Mouse (Mus musculus) hematopoietic stem cell, adult 5-6 weeks (primary cell): ENCODE results near the gene Snx15. TPM values are rescaled to one million over a fixed set of nuclear protein-coding genes. Genes with fewer than 3 reads are reported as not detected.

Experiments
- ATAC-seq, 2 experiments: fragments of 125-278 bp in 1 of 2; replicated peaks in 1 of 2; 2 replicates each; pipeline ENCODE4 v1.8.0; 2016 to 2017; ENCODE audit warnings: inconsistent platforms in 2 of 2, mild to moderate bottlenecking in 2 of 2, moderate number of reproducible peaks in 2 of 2, low read depth in 1 of 2, moderate TSS enrichment in 1 of 2; ENCODE audit not compliant: low FRiP score in 2 of 2, poor library complexity in 2 of 2, severe bottlenecking in 2 of 2, insufficient read depth in 1 of 2, low TSS enrichment in 1 of 2
- total RNA-seq: library from RNA; stranded (forward); fragments of 172-1452, 232-1000 nt; gene quantifications from 2 replicates; pipeline ENCODE4 v1.2.3, GENCODE M21; 2017

Gene Snx15
- total RNA-seq, 1 experiment from 2014 or later = 3.4 TPM

- ATAC-seq = peak; percentile 62 to 74
These were observed 42.7 kb downstream of the Snx15 start for GRCm38 (mm10) chr19:6085417-6085879.

GRCm38 (mm10) chr19:6084478-6085248 lies 43.4 kb downstream of the Snx15 start, which contains the start of the genes Zfpl1 and Cdca5:
TSS of gene Zfpl1 (minus strand) at chr19:6084956.
TSS of gene Cdca5 (plus strand) at chr19:6084983.
- ATAC-seq = peak; percentile 84 to 97

GRCm38 (mm10) chr19:6082156-6082555 lies 45.9 kb downstream of the Snx15 start, which contains the start of gene Gm28374:
TSS of gene Gm28374 (minus strand) at chr19:6082256.
- ATAC-seq = no peak

GRCm38 (mm10) chr19:6079983-6080480 lies 48.1 kb downstream of the Snx15 start, which contains the start of gene Tmem262:
TSS of gene Tmem262 (plus strand) at chr19:6080033.
- ATAC-seq = no peak

GRCm38 (mm10) chr19:6076564-6077393 lies 51.3 kb downstream of the Snx15 start, which contains the start of gene Vps51:
TSS of gene Vps51 (minus strand) at chr19:6077231.
- ATAC-seq = peak; percentile 87 to 97

GRCm38 (mm10) chr19:6073889-6074288 lies 54.2 kb downstream of the Snx15 start:
- no peak for ATAC-seq

GRCm38 (mm10) chr19:6071261-6071660 lies 56.8 kb downstream of the Snx15 start:
- no peak for ATAC-seq

- no peak for ATAC-seq
These were observed 57.4 kb downstream of the Snx15 start for GRCm38 (mm10) chr19:6070571-6071250.

- no peak for ATAC-seq
These were observed 58.3 kb downstream of the Snx15 start for GRCm38 (mm10) chr19:6069851-6070250.

Other genes starting within 250 kb of the Snx15 start
- gene Tigd3, start 234.2 kb downstream of the Snx15 start, total RNA-seq = 2.4 and 2.6 TPM in 2 replicates
- gene Dpf2, start 215.3 kb downstream of the Snx15 start, total RNA-seq = 121 and 154 TPM in 2 replicates
- gene Cdc42ep2, start 203.5 kb downstream of the Snx15 start, total RNA-seq = 0.25 TPM in 1 of 2 replicates, not detected in the other
- 39.6 and 68.5 TPM in 2 replicates for gene Pola2, start 164.1 kb downstream of the Snx15 start, total RNA-seq
- gene Slc22a20, start 142.2 kb downstream of the Snx15 start, total RNA-seq = not detected in 2 replicates
- 32.4 and 37.5 TPM in 2 replicates for gene Capn1, start 112.4 kb downstream of the Snx15 start, total RNA-seq
- gene Syvn1, start 81.7 kb downstream of the Snx15 start, total RNA-seq = 7.0 and 9.4 TPM in 2 replicates
- 37.0 and 38.9 TPM in 2 replicates for gene Mrpl49, start 70.5 kb downstream of the Snx15 start, total RNA-seq
- 1,306 and 2,041 TPM in 2 replicates for gene Fau, start 70.5 kb downstream of the Snx15 start, total RNA-seq
- gene Znhit2, start 67.1 kb downstream of the Snx15 start, total RNA-seq = 8.3 and 11.5 TPM in 2 replicates
- 1.3 and 3.0 TPM in 2 replicates for gene Tm7sf2, start 59.9 kb downstream of the Snx15 start, total RNA-seq
- gene Vps51, start 51.1 kb downstream of the Snx15 start, total RNA-seq = 46.8 and 52.8 TPM in 2 replicates
- gene Tmem262, start 48.3 kb downstream of the Snx15 start, total RNA-seq = not detected in 2 replicates
- not detected in 2 replicates for gene Gm28374, start 46.0 kb downstream of the Snx15 start, total RNA-seq
- 23.5 and 68.8 TPM in 2 replicates for gene Zfpl1, start 43.3 kb downstream of the Snx15 start, total RNA-seq
- 25.8 and 26.8 TPM in 2 replicates for gene Cdca5, start 43.3 kb downstream of the Snx15 start, total RNA-seq
- 1.3 and 1.5 TPM in 2 replicates for gene AC131692.1, start 33.9 kb downstream of the Snx15 start, total RNA-seq
- 0.13 TPM in 1 of 2 replicates, not detected in the other for gene Naaladl1, start 22.5 kb downstream of the Snx15 start, total RNA-seq
- gene Sac3d1, start 9.7 kb downstream of the Snx15 start, total RNA-seq = 5.0 and 6.8 TPM in 2 replicates
- 3.3 and 5.6 TPM in 2 replicates for gene Batf2, start 12.7 kb upstream of the Snx15 start, total RNA-seq
- 24.9 and 37.0 TPM in 2 replicates for gene Arl2, start 13.2 kb upstream of the Snx15 start, total RNA-seq
- gene Majin, start 56.1 kb upstream of the Snx15 start, total RNA-seq = not detected in 2 replicates
- gene Gpha2, start 98.1 kb upstream of the Snx15 start, total RNA-seq = 1.3 TPM in 1 of 2 replicates, not detected in the other
- 5.5 and 6.2 TPM in 2 replicates for gene Ppp2r5b, start 107.6 kb upstream of the Snx15 start, total RNA-seq
- gene Atg2a, start 113.4 kb upstream of the Snx15 start, total RNA-seq = 9.5 and 10.6 TPM in 2 replicates
- gene Ehd1, start 148.4 kb upstream of the Snx15 start, total RNA-seq = 18.4 and 28.4 TPM in 2 replicates
- gene Cdc42bpg, start 178.2 kb upstream of the Snx15 start, total RNA-seq = 2.9 and 4.3 TPM in 2 replicates
- gene Men1, start 206.7 kb upstream of the Snx15 start, total RNA-seq = 26.4 and 31.8 TPM in 2 replicates
- gene Map4k2, start 212.8 kb upstream of the Snx15 start, total RNA-seq = 71.5 and 88.1 TPM in 2 replicates
- gene Sf1, start 235.4 kb upstream of the Snx15 start, total RNA-seq = 298 and 325 TPM in 2 replicates